Mouse (Mus musculus) Muller cell, postnatal 12 days (primary cell): ENCODE data around the gene Ino80.

Source experiments
- DNase-seq: peaks from one replicate; pipeline ENCODE4 v3.0.0-alpha.2; 2015; ENCODE audit errors: inconsistent ontology term

Ino80 gene

GRCm38 (mm10) chr2:119324576-119325318, 152.7 kb downstream of the Ino80 start:
- DNase-seq, result no peak

GRCm38 (mm10) chr2:119323866-119324575, 153.5 kb downstream of the Ino80 start:
- DNase-seq, result no peak
